Mouse (Mus musculus): ENCODE results near the gene Zfp809. TPM values are rescaled to one million over a fixed set of nuclear protein-coding genes. Genes with fewer than 3 reads are reported as not detected.

Gene Zfp809
- 17.8 and 20.0 TPM in 2 replicates for polyA plus RNA-seq (2015; fragmentation: Nextera tagmentation; extraction: Ambion mirVana)

GRCm38 (mm10) chr9:22225581-22226388, at the start of gene Zfp809:
Gene Zfp809 (plus strand): TSS chr9:22225714.
- Histone ChIP-seq H3K27ac (ENCODE audit: low read length) (peak within 1 kb of the TSS; percentile 96), H3K27me3 (replicated peaks; ENCODE audit: insufficient read depth, low read length) (no peaks in the 10 kb centered on the region), H3K36me3 (ENCODE audit: insufficient read depth, low read length) (no peaks in the 10 kb centered on the region), H3K9ac (replicated peaks; ENCODE audit: low read depth) (peak within 1 kb of the TSS; percentile 70), H3K9me3 (ENCODE audit: low read length) (no peaks in the 10 kb centered on the region), H3K4me3 (ENCODE audit: low read depth, low read length) (peak within 1 kb of the TSS; percentile 77), H3K4me2 (replicated peaks; ENCODE audit: low read depth, low read length) (peak within 1 kb of the TSS; percentile 67), H3K4me1 (ENCODE audit: insufficient read depth, low read depth, low read length) (no peaks in the 10 kb centered on the region)
- TF ChIP-seq EP300 (IDR thresholded peaks at IDR 0.05) (no peak), CTCF (IDR thresholded peaks at IDR 0.05) (peak; percentile 91)
- DNase-seq (ENCODE audit: low spot score) (peak; percentile 98), ATAC-seq (peak; percentile 98)
- WGBS = under 1% methylated on average over 34 of the region's 35 CpGs

GRCm38 (mm10) chr9:22188025-22188611, 37.4 kb upstream of the Zfp809 start, which contains the start of gene Zfp872:
Gene Zfp872 (plus strand): TSS chr9:22188090.
- no peak for TF ChIP-seq CTCF (IDR thresholded peaks at IDR 0.05)
- TF ChIP-seq EP300 (IDR thresholded peaks at IDR 0.05) = no peak
- Histone ChIP-seq H3K9me3 (ENCODE audit: low read length) (no peaks in the 10 kb centered on the region), H3K4me1 (ENCODE audit: insufficient read depth, low read depth, low read length) (no peaks in the 10 kb centered on the region), H3K4me2 (replicated peaks; ENCODE audit: low read depth, low read length) (peak within 1 kb of the TSS; percentile 54), H3K27me3 (replicated peaks; ENCODE audit: insufficient read depth, low read length) (no peaks in the 10 kb centered on the region), H3K9ac (replicated peaks; ENCODE audit: low read depth) (0 out of 2 replicates have a peak within 1 kb of the TSS, but pooled peaks have one; percentile 23), H3K4me3 (ENCODE audit: low read depth, low read length) (peak within 1 kb of the TSS; percentile 23), H3K27ac (ENCODE audit: low read length) (no peak within 1 kb of the TSS), H3K36me3 (ENCODE audit: insufficient read depth, low read length) (no peaks in the 10 kb centered on the region)
- peak; percentile 95 for ATAC-seq
- DNase-seq (ENCODE audit: low spot score) = peak; percentile 53
- WGBS = 18% methylated on average over 41 of the region's 43 CpGs

GRCm38 (mm10) chr9:22196412-22196811, 29.1 kb upstream of the Zfp809 start:
- DNase-seq (ENCODE audit: low spot score) = peak; percentile 11

GRCm38 (mm10) chr9:22213785-22214194, 11.7 kb upstream of the Zfp809 start:
- peak; percentile 87 for DNase-seq (ENCODE audit: low spot score)
- no peak for TF ChIP-seq CTCF (IDR thresholded peaks at IDR 0.05)
- peak; percentile 67; the same call in 1 of the 2 replicates for TF ChIP-seq EP300 (IDR thresholded peaks at IDR 0.05)
- Histone ChIP-seq H3K27ac (ENCODE audit: low read length) (peak overlapping the region; percentile 80; the same call in 1 of the 2 replicates), H3K9me3 (ENCODE audit: low read length) (no peaks in the 10 kb centered on the region), H3K4me1 (ENCODE audit: insufficient read depth, low read depth, low read length) (no peaks in the 10 kb centered on the region), H3K4me3 (ENCODE audit: low read depth, low read length) (no peak overlapping the region), H3K9ac (replicated peaks; ENCODE audit: low read depth) (no peak overlapping the region), H3K36me3 (ENCODE audit: insufficient read depth, low read length) (no peaks in the 10 kb centered on the region), H3K27me3 (replicated peaks; ENCODE audit: insufficient read depth, low read length) (no peaks in the 10 kb centered on the region), H3K4me2 (replicated peaks; ENCODE audit: low read depth, low read length) (peak overlapping the region; percentile 30; the same call in 1 of the 2 replicates)
- peak; percentile 88 for ATAC-seq
- WGBS = 40% methylated on average over 2 of the region's 2 CpGs

More at GRCm38 (mm10) chr9:22196412-22196811, 29.1 kb upstream of the Zfp809 start:
- no peak overlapping the region for H3K4me3 ChIP-seq (ENCODE audit: low read depth, low read length)
- peak; percentile 55 for ATAC-seq
- no peak for TF ChIP-seq CTCF (IDR thresholded peaks at IDR 0.05)
- TF ChIP-seq EP300 (IDR thresholded peaks at IDR 0.05) = no peak
- H3K4me1 ChIP-seq (ENCODE audit: insufficient read depth, low read depth, low read length) = no peaks in the 10 kb centered on the region
- no peaks in the 10 kb centered on the region for H3K36me3 ChIP-seq (ENCODE audit: insufficient read depth, low read length)
- no peak overlapping the region for H3K27ac ChIP-seq (ENCODE audit: low read length)
- H3K4me2 ChIP-seq (replicated peaks; ENCODE audit: low read depth, low read length) = no peak overlapping the region
- no peaks in the 10 kb centered on the region for H3K27me3 ChIP-seq (replicated peaks; ENCODE audit: insufficient read depth, low read length)
- peaks cover 8% of the 10 kb centered on the region for H3K9me3 ChIP-seq (ENCODE audit: low read length)
- WGBS = 24% methylated on average over 5 of the region's 5 CpGs
- no peak overlapping the region for H3K9ac ChIP-seq (replicated peaks; ENCODE audit: low read depth)

GRCm38 (mm10) chr9:22214549-22214948, 11.0 kb upstream of the Zfp809 start:
- DNase-seq (ENCODE audit: low spot score) (no peak), ATAC-seq (no peak)
- H3K9me3 ChIP-seq (ENCODE audit: low read length) = no peaks in the 10 kb centered on the region
- no peak overlapping the region for H3K27ac ChIP-seq (ENCODE audit: low read length)
- no peaks in the 10 kb centered on the region for H3K27me3 ChIP-seq (replicated peaks; ENCODE audit: insufficient read depth, low read length)
- H3K4me2 ChIP-seq (replicated peaks; ENCODE audit: low read depth, low read length) = no peak overlapping the region
- no peak overlapping the region for H3K4me3 ChIP-seq (ENCODE audit: low read depth, low read length)
- 61% methylated on average over 2 of the region's 2 CpGs for WGBS
- H3K36me3 ChIP-seq (ENCODE audit: insufficient read depth, low read length) = no peaks in the 10 kb centered on the region
- no peaks in the 10 kb centered on the region for H3K4me1 ChIP-seq (ENCODE audit: insufficient read depth, low read depth, low read length)
- no peak overlapping the region for H3K9ac ChIP-seq (replicated peaks; ENCODE audit: low read depth)
- no peak for TF ChIP-seq EP300 (IDR thresholded peaks at IDR 0.05)
- no peak for TF ChIP-seq CTCF (IDR thresholded peaks at IDR 0.05)

- H3K27ac ChIP-seq (ENCODE audit: low read length) = no peak overlapping the region
- 46% methylated on average over 3 of the region's 3 CpGs for WGBS
- no peak overlapping the region for H3K4me3 ChIP-seq (ENCODE audit: low read depth, low read length)
- H3K4me2 ChIP-seq (replicated peaks; ENCODE audit: low read depth, low read length) = no peak overlapping the region
- H3K27me3 ChIP-seq (replicated peaks; ENCODE audit: insufficient read depth, low read length) = no peaks in the 10 kb centered on the region
- H3K9ac ChIP-seq (replicated peaks; ENCODE audit: low read depth) = no peak overlapping the region
- H3K4me1 ChIP-seq (ENCODE audit: insufficient read depth, low read depth, low read length) = no peaks in the 10 kb centered on the region
- DNase-seq (ENCODE audit: low spot score) = no peak
- TF ChIP-seq CTCF (IDR thresholded peaks at IDR 0.05) (no peak), EP300 (IDR thresholded peaks at IDR 0.05) (no peak)
- no peak for ATAC-seq
- H3K9me3 ChIP-seq (ENCODE audit: low read length) = no peaks in the 10 kb centered on the region
- no peaks in the 10 kb centered on the region for H3K36me3 ChIP-seq (ENCODE audit: insufficient read depth, low read length)
These were observed 8.8 kb upstream of the Zfp809 start for GRCm38 (mm10) chr9:22216705-22217104.

All from lung, postnatal 0 days (tissue).